Mouse (Mus musculus) R1 (cell line): ENCODE measurements around the gene Dmkn.

Experiments
- DNase-seq: peaks from one replicate; pipeline ENCODE4 v3.0.0-alpha.2; 2018; ENCODE audit warnings: low read depth, low spot score

The Dmkn gene

DNA sequence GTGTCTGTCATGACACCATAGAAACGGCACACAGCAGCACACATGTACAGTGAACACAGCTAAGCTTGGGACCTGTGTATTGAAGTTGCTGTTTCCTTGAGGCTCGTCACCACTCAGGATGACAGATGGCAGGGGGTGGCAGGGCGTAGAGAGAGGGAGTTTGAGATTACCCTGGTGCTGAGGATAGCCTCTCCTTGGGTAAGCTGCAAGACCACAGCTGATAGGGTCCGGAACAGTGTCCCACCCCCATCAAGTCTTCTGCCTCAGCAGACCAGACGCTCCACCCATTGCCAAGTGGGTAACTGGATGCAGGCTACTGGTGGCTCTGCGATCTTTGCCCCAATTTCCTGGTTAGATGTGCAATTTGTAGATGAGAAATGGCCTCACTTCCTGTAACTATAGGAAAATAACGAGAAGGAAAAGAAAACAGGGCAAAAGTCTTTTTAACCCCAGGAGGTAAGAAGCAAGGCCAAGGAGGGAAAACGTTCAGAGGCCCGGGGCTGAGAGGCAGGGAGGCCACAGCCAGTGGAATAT is 48.3 kb downstream of the Dmkn start:
- DNase-seq, result no peak

GRCm38 (mm10) chr7:30812291-30812807 is 48.8 kb downstream of the Dmkn start:
- DNase-seq, result no peak

GRCm38 (mm10) chr7:30820131-30820530 is 56.6 kb downstream of the Dmkn start:
- DNase-seq, result no peak

DNA sequence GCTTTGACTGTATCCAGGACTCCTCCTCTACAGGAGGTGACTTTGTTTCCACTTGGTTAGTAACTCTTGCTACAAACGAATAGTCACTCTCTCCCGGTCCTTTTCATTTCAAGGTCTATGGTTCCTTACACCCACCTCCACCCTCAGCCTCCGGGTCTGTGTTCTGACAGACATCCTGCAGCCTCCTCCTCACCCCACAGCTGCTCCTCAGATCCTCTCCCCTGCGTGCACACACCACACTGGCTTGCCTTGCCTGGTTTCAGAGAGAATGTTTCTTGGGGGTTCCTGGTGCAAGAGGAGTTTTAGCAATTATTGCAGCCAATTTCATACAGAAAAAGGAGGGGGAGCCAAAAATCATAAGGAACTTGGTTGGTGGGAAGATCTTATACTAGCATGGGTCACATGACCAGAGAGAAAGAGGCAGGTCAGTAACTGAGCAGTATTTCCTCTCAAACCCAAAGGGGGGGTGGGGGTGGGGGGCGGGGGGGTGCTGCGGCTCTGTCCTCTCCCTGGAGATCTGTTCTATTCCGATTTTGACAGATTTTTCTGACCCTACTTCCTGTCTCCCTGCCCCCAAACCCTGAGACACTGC is 57.4 kb downstream of the Dmkn start:
- no peak for DNase-seq

- no peak for DNase-seq
These were observed 58.0 kb downstream of the Dmkn start for GRCm38 (mm10) chr7:30821532-30821931.

DNA sequence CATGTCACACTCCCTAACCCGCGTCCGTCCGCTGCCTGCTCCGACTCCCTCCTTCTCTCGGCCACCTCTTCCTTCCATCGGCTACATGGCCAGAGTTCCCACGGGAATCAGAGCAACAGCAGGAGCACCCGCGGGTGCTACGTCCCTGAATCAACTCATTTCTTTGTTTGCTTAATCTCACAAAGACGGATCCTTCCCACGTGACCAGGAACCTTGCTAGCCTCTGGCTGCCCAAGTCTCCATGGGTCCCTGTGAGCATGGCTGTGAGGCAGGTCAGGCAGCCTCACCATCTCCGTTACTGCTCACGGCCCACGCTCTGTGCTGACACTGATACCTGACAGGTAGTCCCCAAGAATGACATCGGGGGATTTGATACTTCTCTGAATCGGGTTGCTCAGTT is 60.1 kb downstream of the Dmkn start, which contains the start of gene Ffar2:
Ffar2 (minus strand) TSS at position 101 of the 400 bp plus-strand sequence.
- DNase-seq, result no peak

- DNase-seq, result no peak
These were observed 60.8 kb downstream of the Dmkn start for GRCm38 (mm10) chr7:30824306-30824705.

- no peak for DNase-seq
These were observed 63.1 kb downstream of the Dmkn start for GRCm38 (mm10) chr7:30826660-30827059.

DNA sequence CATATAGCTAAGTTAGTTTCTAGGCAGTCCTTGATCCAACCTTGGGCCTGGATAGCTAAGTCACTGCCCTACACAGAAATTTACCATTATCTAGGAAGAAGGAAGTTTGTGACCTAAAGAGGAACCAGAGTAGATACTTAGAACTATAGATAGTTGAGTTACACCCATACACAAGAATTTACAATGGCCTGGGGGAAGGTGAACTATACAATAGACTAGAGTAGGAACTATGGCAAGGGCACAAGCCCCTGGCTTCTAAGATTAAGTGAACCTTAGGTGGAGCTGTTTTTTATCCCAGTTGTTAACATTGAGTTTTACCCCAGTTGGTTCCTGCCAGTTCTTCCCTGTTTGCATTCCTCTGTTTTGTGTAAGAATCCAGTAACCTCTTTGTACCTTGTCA is 65.3 kb downstream of the Dmkn start:
- DNase-seq, result peak; percentile 42

DNA sequence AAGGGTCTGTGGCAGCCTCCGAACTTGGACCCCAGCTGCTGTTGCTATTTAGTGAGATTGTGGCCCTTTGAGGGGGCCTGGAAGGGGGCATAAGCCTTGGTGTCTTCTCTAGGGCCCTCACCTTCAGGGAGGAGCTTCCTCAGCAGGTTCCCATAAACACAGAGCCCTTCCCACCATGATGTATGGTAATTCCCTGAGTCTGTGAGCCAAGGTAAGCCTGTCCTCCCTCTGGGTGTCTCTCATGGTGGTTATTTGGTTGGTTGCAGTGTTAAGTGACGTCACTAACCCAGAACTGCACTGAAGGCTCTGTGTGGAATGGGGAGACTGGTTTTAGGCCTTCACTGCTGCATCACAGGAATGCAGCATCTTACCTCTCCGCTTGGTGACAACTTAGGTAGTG is 65.9 kb downstream of the Dmkn start:
- peak; percentile 74 for DNase-seq
